Mouse (Mus musculus): Measurements from ENCODE around the gene Amz1. TPM values are rescaled to one million over a fixed set of nuclear protein-coding genes. Genes with fewer than 3 reads are reported as not detected.

Gene Amz1
- total and polyA plus RNA-seq, 3 experiments = 7.5 to 12.4 (median 8.3) TPM

DNA sequence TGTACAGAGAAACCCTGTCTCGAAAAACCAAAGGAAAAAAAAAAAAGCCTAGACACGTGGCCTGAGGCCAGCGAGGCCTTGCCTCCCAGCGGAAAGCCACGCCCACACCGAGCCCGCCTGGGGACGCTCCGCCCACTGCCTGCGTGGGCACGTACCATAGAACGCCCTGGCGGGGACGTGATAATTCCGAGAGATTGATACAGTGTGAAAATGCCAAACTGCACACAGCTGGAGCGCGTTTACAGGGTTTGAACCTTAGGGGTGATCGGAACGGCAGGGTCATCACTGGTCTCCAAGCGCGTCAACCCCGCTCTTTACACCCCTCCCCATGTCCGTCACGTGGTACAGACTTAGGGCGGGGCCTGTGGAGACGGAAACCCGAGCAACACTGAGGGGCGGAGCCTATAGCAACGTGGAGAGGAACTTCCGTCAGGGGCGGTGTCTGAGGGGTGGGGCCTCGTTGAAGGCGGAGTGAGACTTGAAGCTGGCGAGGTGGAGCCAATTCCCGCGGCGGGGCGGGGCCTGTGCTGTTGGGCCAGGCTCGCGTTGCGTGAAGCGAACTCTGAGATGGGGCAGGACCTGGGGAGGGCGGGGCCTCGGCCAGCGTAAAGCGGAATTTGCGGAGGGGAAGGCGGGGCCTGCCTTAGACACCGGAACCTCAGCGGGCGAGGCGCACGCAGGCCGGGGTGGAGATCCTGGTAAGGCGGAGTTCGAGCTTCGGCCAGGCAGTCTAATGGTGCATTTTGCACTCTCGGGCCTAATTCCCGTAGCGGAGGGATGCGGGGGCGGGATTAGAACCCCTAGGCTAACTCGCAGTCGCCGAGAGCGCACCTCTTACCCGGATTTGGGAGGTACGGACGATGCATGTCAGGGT lies 19.3 kb upstream of the Amz1 start, which contains the start of gene Brat1:
Brat1 (plus strand) TSS at position 634 of the 874 bp plus-strand sequence.
- H3K79me2 ChIP-seq (replicated peaks; ENCODE audit: control insufficient read depth, extremely low read depth, insufficient read depth, poor library complexity, severe bottlenecking) = no peaks in the 10 kb centered on the region
- in situ Hi-C loops (cut with MboI; ENCODE audit: low pct_ligation_motif_present, low pct_unique_long_range_greater_than_20kb, low sequenced_read_pairs) (loop anchor here (5.0 kb wide), 1 partner anchor 38 kb away; no protein-coding TSS in a partner anchor), dilution Hi-C loops (cut with MboI; ENCODE audit: extremely low pct_ligation_motif_present, extremely low pct_unique_long_range_greater_than_20kb, low sequenced_read_pairs) (no loop called here)
- no peaks in the 10 kb centered on the region for H3K27me3 ChIP-seq (replicated peaks)
- peak within 1 kb of the TSS; percentile 79 for H3K4me2 ChIP-seq (ENCODE audit: insufficient read depth, low read depth, poor library complexity, severe bottlenecking)
- H3K4me3 ChIP-seq (replicated peaks in 1 of 3; ENCODE audit: low read depth in 2 of 3, low read length in 2 of 3, poor library complexity in 1 of 3) = peak within 1 kb of the TSS; percentile 66 to 77 (median 69)
- peak within 1 kb of the TSS; percentile 81 for H3K27ac ChIP-seq (ENCODE audit: insufficient read depth, low read depth)
- H3K36me3 ChIP-seq (replicated peaks in 1 of 2; ENCODE audit: control insufficient read depth in 1 of 2, insufficient read depth in 1 of 2, low read length in 1 of 2) = peaks cover 0 to 30% of the 10 kb centered on the region in 2 experiments
- TF ChIP-seq USF2 (conservative IDR thresholded peaks at IDR 0.05; ENCODE audit: low read depth, low read length) (peak; percentile 88), GABPA (IDR thresholded peaks at IDR 0.05; ENCODE audit: insufficient replicate concordance, low read depth, low read length) (no peak), CTCF (conservative IDR thresholded peaks at IDR 0.05 in 1 of 2, IDR thresholded peaks at IDR 0.05 in 1 of 2; ENCODE audit: low read depth in 2 of 2, low read length in 2 of 2) (no peak), ZKSCAN1 (IDR thresholded peaks at IDR 0.05; ENCODE audit: borderline replicate concordance, low read depth, low read length) (no peak), SMC3 (IDR thresholded peaks at IDR 0.05; ENCODE audit: low read depth, low read length) (no peak), JUN (IDR thresholded peaks at IDR 0.05; ENCODE audit: insufficient read depth, low read depth, low read length) (no peak), ZNF384 (IDR thresholded peaks at IDR 0.05; ENCODE audit: low read depth, low read length) (peak; percentile 94), POLR2A (IDR thresholded peaks at IDR 0.05; ENCODE audit: low read depth, low read length) (peak; percentile 91), ZC3H11A (IDR thresholded peaks at IDR 0.05; ENCODE audit: low read depth, low read length) (no peak), MAFK (IDR thresholded peaks at IDR 0.05; ENCODE audit: insufficient replicate concordance, low read length) (no peak), UBTF (IDR thresholded peaks at IDR 0.05; ENCODE audit: low read depth, low read length) (no peak), MAZ (IDR thresholded peaks at IDR 0.05; ENCODE audit: low read depth, low read length) (0 out of 2 replicates have a peak, but pooled peaks have one; percentile 1), MEF2A (IDR thresholded peaks at IDR 0.05; ENCODE audit: borderline replicate concordance, low read depth, low read length) (0 out of 2 replicates have a peak, but pooled peaks have one; percentile 24), SIN3A (IDR thresholded peaks at IDR 0.05; ENCODE audit: low read length) (0 out of 2 replicates have a peak, but pooled peaks have one; percentile 58), ETS1 (conservative IDR thresholded peaks at IDR 0.05; ENCODE audit: low read depth, low read length) (0 out of 2 replicates have a peak, but pooled peaks have one; percentile 22), NELFE (IDR thresholded peaks at IDR 0.05; ENCODE audit: low read depth, low read length) (peak; percentile 91), MXI1 (IDR thresholded peaks at IDR 0.05; ENCODE audit: low read depth, low read length) (peak; percentile 91), KAT2A (IDR thresholded peaks at IDR 0.05; ENCODE audit: insufficient replicate concordance, low read length) (no peak), CHD1 (IDR thresholded peaks at IDR 0.05; ENCODE audit: low read depth, low read length) (peak; percentile 99), TCF12 (IDR thresholded peaks at IDR 0.05; ENCODE audit: low read depth, low read length) (no peak), USF1 (IDR thresholded peaks at IDR 0.05; ENCODE audit: low read depth, low read length) (peak; percentile 88), ZMIZ1 (IDR thresholded peaks at IDR 0.05; ENCODE audit: low read depth, low read length) (peak; percentile 78), RAD21 (IDR thresholded peaks at IDR 0.05; ENCODE audit: low read depth, low read length) (no peak), BHLHE40 (IDR thresholded peaks at IDR 0.05; ENCODE audit: low read depth, low read length) (peak; percentile 61), RCOR1 (conservative IDR thresholded peaks at IDR 0.05; ENCODE audit: low read depth, low read length) (no peak), IRF4 (IDR thresholded peaks at IDR 0.05; ENCODE audit: low read depth, low read length) (0 out of 2 replicates have a peak, but pooled peaks have one; percentile 31), E2F4 (IDR thresholded peaks at IDR 0.05; ENCODE audit: insufficient replicate concordance, low read depth, low read length) (no peak), JUND (conservative IDR thresholded peaks at IDR 0.05; ENCODE audit: low read depth, low read length) (no peak), CHD2 (IDR thresholded peaks at IDR 0.05; ENCODE audit: low read length) (no peak), ELF1 (IDR thresholded peaks at IDR 0.05; ENCODE audit: low read depth, low read length) (peak; percentile 84), POLR2AphosphoS2 (IDR thresholded peaks at IDR 0.05; ENCODE audit: low read depth, low read length) (no peak; the same call in 1 of the 2 replicates), HCFC1 (IDR thresholded peaks at IDR 0.05; ENCODE audit: low read depth, low read length) (peak; percentile 71), PAX5 (IDR thresholded peaks at IDR 0.05; ENCODE audit: low read length) (no peak), MYC (IDR thresholded peaks at IDR 0.05; ENCODE audit: low read depth, low read length) (peak; percentile 90; the same call in 1 of the 2 replicates), NRF1 (IDR thresholded peaks at IDR 0.05; ENCODE audit: low read depth, low read length) (peak; percentile 64), TBP (conservative IDR thresholded peaks at IDR 0.05; ENCODE audit: low read depth, low read length) (no peak), EP300 (IDR thresholded peaks at IDR 0.05; ENCODE audit: low read length) (no peak), MAX (IDR thresholded peaks at IDR 0.05; ENCODE audit: low read length) (peak; percentile 98)
- H3K9me3 ChIP-seq (replicated peaks; ENCODE audit: low read length) = no peaks in the 10 kb centered on the region
- DNase-seq (ENCODE audit: extremely low read depth) = peak; percentile 99
- peaks cover 11 to 47% of the 10 kb centered on the region in 2 experiments for H3K4me1 ChIP-seq (ENCODE audit: control insufficient read depth in 1 of 2, insufficient read depth in 2 of 2)
- peak within 1 kb of the TSS; percentile 69 for H3K9ac ChIP-seq (ENCODE audit: insufficient read depth, low read depth)
